Mouse (Mus musculus) retina, embryonic 14.5 days (tissue): ENCODE results near the gene Hspa14.

Experiments used
- DNase-seq: peaks from one replicate; pipeline ENCODE4 v3.0.0-alpha.2; 2015; ENCODE audit warnings: low spot score

The Hspa14 gene

GRCm38 (mm10) chr2:3512552-3513454 lies at the start of gene Hspa14, which contains the start of the genes Gm45902 and Cdnf:
Gene Hspa14 (minus strand): TSS chr2:3512814.
Gene Gm45902 (minus strand): TSS chr2:3512790.
Gene Cdnf (plus strand): TSS chr2:3513030.
- DNase-seq = peak; percentile 98

GRCm38 (mm10) chr2:3546588-3546987 lies 34.0 kb upstream of the Hspa14 start:
- peak; percentile 79 for DNase-seq

GRCm38 (mm10) chr2:3546055-3546454 lies 33.4 kb upstream of the Hspa14 start:
- no peak for DNase-seq

GRCm38 (mm10) chr2:3541307-3542079 lies 28.9 kb upstream of the Hspa14 start:
- no peak for DNase-seq

- no peak for DNase-seq
Observed at GRCm38 (mm10) chr2:3526288-3526687, 13.7 kb upstream of the Hspa14 start.

GRCm38 (mm10) chr2:3522558-3522957 lies 9.9 kb upstream of the Hspa14 start:
- DNase-seq = no peak

GRCm38 (mm10) chr2:3512076-3512475 lies 538 bp downstream of the Hspa14 start:
- peak; percentile 64 for DNase-seq

- no peak for DNase-seq
Observed at GRCm38 (mm10) chr2:3500886-3501285, 11.7 kb downstream of the Hspa14 start.

GRCm38 (mm10) chr2:3499543-3499942 lies 13.1 kb downstream of the Hspa14 start:
- DNase-seq = no peak

- no peak for DNase-seq
Observed at GRCm38 (mm10) chr2:3493833-3494409, 18.7 kb downstream of the Hspa14 start.

- peak; percentile 67 for DNase-seq
Observed at GRCm38 (mm10) chr2:3489816-3490215, 22.8 kb downstream of the Hspa14 start.

- no peak for DNase-seq
Observed at GRCm38 (mm10) chr2:3480239-3480638, 32.4 kb downstream of the Hspa14 start.

GRCm38 (mm10) chr2:3475746-3476251 lies 36.8 kb downstream of the Hspa14 start:
- no peak for DNase-seq

GRCm38 (mm10) chr2:3474861-3475283 lies 37.7 kb downstream of the Hspa14 start, which contains the start of gene Suv39h2:
Gene Suv39h2 (minus strand): TSS chr2:3475031.
- peak; percentile 98 for DNase-seq

GRCm38 (mm10) chr2:3474361-3474805 lies 38.2 kb downstream of the Hspa14 start:
- peak; percentile 65 for DNase-seq

GRCm38 (mm10) chr2:3473891-3474290 lies 38.7 kb downstream of the Hspa14 start:
- DNase-seq = no peak

- no peak for DNase-seq
Observed at GRCm38 (mm10) chr2:3456590-3456989, 56.0 kb downstream of the Hspa14 start.

GRCm38 (mm10) chr2:3453096-3453495 lies 59.5 kb downstream of the Hspa14 start:
- DNase-seq = no peak

- no peak for DNase-seq
Observed at GRCm38 (mm10) chr2:3449431-3449830, 63.2 kb downstream of the Hspa14 start.

GRCm38 (mm10) chr2:3445984-3446383 lies 66.6 kb downstream of the Hspa14 start:
- no peak for DNase-seq

- DNase-seq = no peak
Observed at GRCm38 (mm10) chr2:3444206-3444605, 68.4 kb downstream of the Hspa14 start.
